Mouse (Mus musculus) C2C12 (cell line): ENCODE data around the gene Tmem107. TPM values are rescaled to one million over a fixed set of nuclear protein-coding genes. Genes with fewer than 3 reads are reported as not detected.

Experiments
- H3K27me3 ChIP-seq: one replicate; pipeline ENCODE4 v1.6.1; 2011; ENCODE audit not compliant: control insufficient read depth, insufficient read depth, insufficient read length
- H3K36me3 ChIP-seq: one replicate; pipeline ENCODE4 v1.6.1; 2011; ENCODE audit not compliant: control insufficient read depth, insufficient read depth
- H3K4me3 ChIP-seq: one replicate; pipeline ENCODE4 v1.5.1; 2011; ENCODE audit warnings: mild to moderate bottlenecking, control low read depth; ENCODE audit not compliant: poor library complexity, insufficient read depth, severe bottlenecking
- H3K79me2 ChIP-seq: one replicate; pipeline ENCODE4 v1.6.1; 2011; ENCODE audit not compliant: control insufficient read depth, insufficient read depth
- H3K79me3 ChIP-seq: one replicate; pipeline ENCODE4 v1.6.1; 2011; ENCODE audit warnings: low read depth, control low read depth
- H3ac ChIP-seq: one replicate; pipeline ENCODE3; 2011; ENCODE audit warnings: low read depth; ENCODE audit not compliant: control insufficient read depth, insufficient read length
- CEBPB ChIP-seq: IDR thresholded peaks from one replicate; pipeline ENCODE4 v1.6.1; 2011; ENCODE audit warnings: low read depth, mild to moderate bottlenecking, control low read depth, moderate library complexity
- CTCF ChIP-seq: IDR thresholded peaks from one replicate; pipeline ENCODE4 v1.5.1; 2011; ENCODE audit not compliant: control insufficient read depth, insufficient read depth, insufficient read length
- FOSL1 ChIP-seq: IDR thresholded peaks from one replicate; pipeline ENCODE4 v1.8.0; 2011; ENCODE audit warnings: mild to moderate bottlenecking, low read length; ENCODE audit not compliant: poor library complexity, insufficient read depth, severe bottlenecking
- MAX ChIP-seq: IDR thresholded peaks from one replicate; pipeline ENCODE4 v1.6.1; 2011; ENCODE audit warnings: mild to moderate bottlenecking, control low read depth
- MYOD1 ChIP-seq: IDR thresholded peaks from one replicate; pipeline ENCODE4 v1.6.1; 2011; ENCODE audit warnings: low read depth; ENCODE audit not compliant: control insufficient read depth, insufficient read length
- MYOG ChIP-seq: IDR thresholded peaks from one replicate; pipeline ENCODE4 v1.6.1; 2011; ENCODE audit not compliant: control insufficient read depth, insufficient read length; ENCODE audit errors: extremely low read depth
- USF1 ChIP-seq: IDR thresholded peaks from one replicate; pipeline ENCODE4 v1.6.1; 2011; ENCODE audit warnings: low read depth, mild to moderate bottlenecking, control low read depth, moderate library complexity
- polyA plus RNA-seq: library from polyadenylated mRNA; unstranded; fragments of >200 nt; fragmentation: generic; extraction: Trizol; gene quantifications from one replicate; pipeline ENCODE4 v1.2.1, GENCODE M21; 2012; ENCODE audit warnings: missing spikeins

Gene Tmem107
- polyA plus RNA-seq, 1 experiment: 41.9 TPM

DNA sequence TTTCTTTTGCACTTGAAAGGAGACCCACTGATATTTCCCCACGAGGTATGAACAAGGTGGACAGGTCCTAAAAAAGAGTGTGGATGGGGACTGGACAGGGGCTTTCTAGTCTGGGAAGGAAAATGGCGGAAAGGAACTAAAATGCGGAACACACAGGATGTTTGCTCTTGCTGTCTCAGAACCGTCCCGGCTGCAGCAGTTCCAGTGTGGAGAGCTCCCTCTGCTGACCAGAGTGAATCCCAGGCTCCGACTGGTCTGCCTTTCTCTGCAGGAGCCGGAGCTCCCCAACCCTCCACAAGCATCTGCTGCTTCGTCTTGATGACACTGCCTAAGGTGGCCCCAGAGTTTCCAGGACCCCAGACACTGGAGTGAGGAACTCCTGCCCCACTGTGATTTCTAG, 34.8 kb upstream of the Tmem107 start:
- H3K27me3 ChIP-seq: no peaks in the 10 kb centered on the region
- no peaks in the 10 kb centered on the region for H3K79me3 ChIP-seq
- peak; percentile 85 for TF ChIP-seq CTCF
- no peak for TF ChIP-seq FOSL1
- peak; percentile 29 for TF ChIP-seq MAX
- no peak for TF ChIP-seq USF1
- TF ChIP-seq MYOG: no peak
- no peaks in the 10 kb centered on the region for H3K79me2 ChIP-seq
- no peak overlapping the region for H3ac ChIP-seq
- no peak overlapping the region for H3K4me3 ChIP-seq
- peaks cover 42% of the 10 kb centered on the region for H3K36me3 ChIP-seq

DNA sequence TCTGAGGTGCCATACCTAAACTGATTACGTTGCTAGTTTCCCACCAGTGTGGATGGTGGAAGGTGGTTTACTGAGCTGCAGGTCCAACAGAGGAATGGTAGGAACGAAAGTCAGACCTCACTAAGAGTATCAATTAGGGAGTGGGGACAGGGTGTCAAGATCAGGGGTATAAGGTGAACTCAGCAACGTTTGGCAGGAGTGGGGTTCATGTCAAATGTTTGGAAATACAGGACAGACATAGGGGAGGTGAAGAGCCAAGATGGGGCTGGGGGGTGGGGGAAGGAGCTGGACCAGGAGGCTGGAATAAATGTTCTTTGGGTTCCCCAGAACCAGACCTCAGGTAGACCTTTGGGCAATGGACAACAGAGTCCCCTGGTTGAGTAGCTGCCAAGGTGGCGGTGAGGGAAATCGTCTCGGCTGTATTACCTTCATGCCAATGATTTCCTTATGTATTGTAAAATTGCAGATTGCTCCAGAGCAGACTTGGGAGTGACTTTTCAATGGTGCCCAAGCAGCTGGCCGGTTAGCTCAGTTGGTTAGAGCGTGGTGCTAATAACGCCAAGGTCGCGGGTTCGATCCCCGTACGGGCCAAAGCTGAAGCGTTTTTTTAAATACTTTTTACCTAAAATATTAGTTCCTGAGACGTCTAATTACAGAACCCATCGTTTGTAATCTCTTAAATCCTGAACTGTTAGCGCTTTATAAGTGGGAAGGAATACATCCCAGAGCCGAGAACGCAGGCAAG, 33.9 kb upstream of the Tmem107 start:
- Histone ChIP-seq H3K79me2 (no peaks in the 10 kb centered on the region), H3K27me3 (no peaks in the 10 kb centered on the region), H3K36me3 (peaks cover 34% of the 10 kb centered on the region), H3K4me3 (peak overlapping the region; percentile 63), H3ac (peak overlapping the region; percentile 77), H3K79me3 (no peaks in the 10 kb centered on the region)
- TF ChIP-seq MAX (no peak), FOSL1 (no peak), CEBPB (no peak), CTCF (no peak), MYOG (no peak), MYOD1 (no peak), USF1 (no peak)

DNA sequence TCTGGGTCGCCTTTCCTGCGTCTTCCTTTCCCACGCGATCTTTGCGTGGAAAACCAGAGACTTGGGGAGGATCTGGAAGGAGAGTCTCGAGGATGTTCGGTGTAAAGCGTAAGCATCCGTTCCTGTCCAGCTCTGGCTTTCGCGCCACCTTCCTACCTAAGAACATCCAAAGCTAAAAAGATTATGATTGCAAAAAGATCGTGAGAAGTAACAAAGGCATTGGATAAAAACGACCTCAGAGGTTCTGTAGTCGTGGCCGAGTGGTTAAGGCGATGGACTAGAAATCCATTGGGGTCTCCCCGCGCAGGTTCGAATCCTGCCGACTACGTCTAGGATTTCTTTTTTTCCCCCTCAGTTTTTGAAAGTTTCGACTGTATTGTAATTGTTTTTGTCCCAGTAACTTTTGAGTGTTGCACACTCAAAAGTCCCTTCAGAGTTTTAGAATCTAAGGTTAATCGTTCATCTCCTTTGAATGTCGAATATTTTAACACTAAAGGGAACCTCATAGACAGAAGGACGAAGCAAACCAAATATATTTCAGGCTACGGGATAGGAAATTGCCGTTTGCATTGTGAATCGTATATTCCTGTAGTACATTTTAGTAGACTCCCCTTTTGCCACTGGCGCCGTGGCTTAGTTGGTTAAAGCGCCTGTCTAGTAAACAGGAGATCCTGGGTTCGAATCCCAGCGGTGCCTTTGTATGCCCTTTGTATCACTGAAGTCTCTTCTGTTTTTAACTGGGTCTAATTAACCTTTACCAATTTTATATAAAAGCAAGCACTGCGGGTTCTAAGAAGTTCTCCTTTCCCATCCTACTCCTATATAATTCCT, 33.2 kb upstream of the Tmem107 start:
- H3ac ChIP-seq: peak overlapping the region; percentile 77
- no peaks in the 10 kb centered on the region for H3K27me3 ChIP-seq
- TF ChIP-seq CEBPB (peak; percentile 42), MAX (no peak), FOSL1 (no peak), MYOG (no peak), CTCF (no peak), USF1 (no peak)
- H3K36me3 ChIP-seq: peaks cover 29% of the 10 kb centered on the region
- no peaks in the 10 kb centered on the region for H3K79me2 ChIP-seq
- H3K79me3 ChIP-seq: no peaks in the 10 kb centered on the region
- H3K4me3 ChIP-seq: peak overlapping the region; percentile 63

DNA sequence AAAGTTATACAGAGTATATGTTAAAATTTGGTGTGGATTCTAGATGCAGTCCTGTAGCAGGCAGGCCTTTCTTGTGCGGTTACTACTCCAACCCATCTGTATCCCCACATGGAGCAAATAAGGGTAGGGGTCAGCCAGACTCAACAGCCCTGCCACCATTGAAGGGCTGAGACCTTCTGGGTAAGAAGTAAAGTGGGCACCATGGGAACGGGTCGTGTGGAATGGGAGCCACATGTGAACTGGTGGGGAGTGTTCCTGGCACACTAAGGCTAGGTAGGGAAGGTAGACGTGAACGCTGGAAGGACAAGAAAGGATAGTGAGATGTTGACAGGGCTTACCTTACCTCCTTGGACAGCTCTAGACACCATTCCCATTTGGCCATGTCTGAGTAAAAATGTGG, 32.4 kb upstream of the Tmem107 start:
- TF ChIP-seq CEBPB (no peak), USF1 (no peak), MYOD1 (no peak), MAX (no peak), CTCF (no peak), FOSL1 (no peak), MYOG (no peak)
- Histone ChIP-seq H3K36me3 (peaks cover 29% of the 10 kb centered on the region), H3K27me3 (no peaks in the 10 kb centered on the region), H3K4me3 (no peak overlapping the region), H3K79me2 (no peaks in the 10 kb centered on the region), H3ac (no peak overlapping the region), H3K79me3 (no peaks in the 10 kb centered on the region)

DNA sequence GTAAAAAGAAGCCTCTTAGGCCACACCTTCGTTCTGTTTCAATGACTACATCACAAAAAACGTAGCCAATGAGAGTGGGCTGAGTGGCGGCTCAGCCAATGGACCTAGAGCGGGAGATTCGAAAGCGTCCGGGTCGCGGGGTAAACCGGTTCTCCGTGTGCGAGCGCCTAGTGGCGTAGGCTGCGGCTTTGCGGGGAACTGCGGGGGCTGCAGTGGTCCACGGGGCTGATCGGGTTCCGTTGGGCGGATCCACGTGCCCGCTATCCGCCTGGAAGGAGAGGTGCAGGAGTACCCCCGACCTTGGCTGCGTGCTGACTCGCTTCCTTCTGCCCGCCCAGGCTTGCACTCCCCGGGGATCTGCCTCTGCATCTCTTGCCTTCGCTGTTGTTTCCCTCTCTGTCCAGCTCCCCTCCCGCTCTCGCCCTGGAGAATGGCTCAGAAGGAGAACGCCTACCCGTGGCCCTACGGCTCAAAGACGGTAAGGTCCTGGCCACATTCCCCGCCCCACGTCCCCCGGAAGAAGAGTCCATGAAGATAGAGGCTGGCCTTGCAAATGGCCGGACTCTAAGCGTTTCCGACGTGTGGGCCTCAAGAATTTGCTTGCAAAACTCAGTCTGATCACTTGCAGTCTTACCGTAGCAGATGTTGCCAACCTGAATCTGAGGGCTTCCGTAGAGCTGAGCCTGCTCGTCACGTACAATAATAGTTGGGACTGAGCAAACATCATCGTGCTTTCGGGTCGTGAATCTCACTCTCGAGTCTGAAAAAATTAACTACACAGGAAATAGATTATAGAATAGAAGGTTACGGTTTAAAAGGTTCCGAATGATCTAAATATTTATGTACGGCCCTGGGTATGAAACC, 24.8 kb upstream of the Tmem107 start, which contains the start of gene Aurkb:
Gene Aurkb (plus strand): TSS at position 117 of the 864 bp plus-strand sequence.
- TF ChIP-seq USF1 (no peak), MAX (peak; percentile 84)
- H3K36me3 ChIP-seq: peaks cover 34% of the 10 kb centered on the region

More for the DNA sequence above, 24.8 kb upstream of the Tmem107 start, which contains the start of gene Aurkb:
- Histone ChIP-seq H3ac (peak within 1 kb of the TSS; percentile 83), H3K79me3 (peaks cover 46% of the 10 kb centered on the region), H3K27me3 (no peaks in the 10 kb centered on the region), H3K4me3 (peak within 1 kb of the TSS; percentile 88), H3K79me2 (peaks cover 52% of the 10 kb centered on the region)
